Comparison of ENCODE assay signal across 9 mouse cellular contexts in the genomic region with DNA sequence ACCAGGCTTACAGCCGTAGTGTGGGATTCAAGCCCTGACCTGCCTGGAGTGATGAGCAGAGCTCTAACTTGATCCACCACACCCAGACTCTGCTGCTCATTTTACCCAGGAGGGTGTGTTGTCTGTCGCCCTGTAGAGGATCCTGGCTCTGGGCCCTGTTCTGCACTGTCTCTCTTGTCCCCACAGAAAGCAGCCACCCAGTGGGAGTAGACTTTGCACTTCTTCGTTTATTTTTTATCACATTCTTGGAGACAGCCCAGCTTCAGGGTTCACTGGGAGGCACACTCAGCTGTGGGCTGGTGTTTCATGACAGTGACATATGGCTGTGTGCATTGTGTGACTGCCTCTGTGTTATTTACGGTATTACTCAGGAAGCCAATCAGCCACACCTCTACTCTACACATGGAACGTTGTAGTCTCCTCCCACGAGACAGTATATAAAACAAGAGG. TPM values are rescaled to one million over a fixed set of nuclear protein-coding genes. Genes with fewer than 3 reads are reported as not detected.
DNase-seq lines count a peak whose midpoint lies in the region; ATAC-seq lines count a peak whose summit lies in the region.
"Had no signal": no experiment of that assay in that cellular context is flagged by ENCODE, and none has a peak within 500 bp of the region (broad histone marks: within the 10 kb centered on the region; RNA-seq: fewer than 3 reads in every experiment).

No protein-coding gene starts in this region.

- H3K27ac ChIP-seq in heart, embryonic 11.5 days (ENCODE audit: low read depth, low read length): peak overlapping the region; percentile 22; the same call in 1 of the 2 replicates
- H3K27ac ChIP-seq in embryonic facial prominence, embryonic 12.5 days: peak overlapping the region; percentile 70
- peak overlapping the region; percentile 60 for H3K27ac ChIP-seq in kidney, embryonic 16.5 days (ENCODE audit: low read length)

- no peak for DNase-seq in heart, adult 8-10 months (ENCODE audit: low spot score)
- DNase-seq in lung, adult 18-20 months: peak; percentile 72 to 80
- DNase-seq in yolk sac, embryonic 10.5 days (ENCODE audit: low spot score): peak; percentile 36
- no peak for DNase-seq in MN1 (ENCODE audit: low spot score)
- DNase-seq in gastrocnemius, postnatal 10 days: no peak

- no peak for ATAC-seq in heart, embryonic 11.5 days (replicated peaks; ENCODE audit: insufficient number of reproducible peaks, low FRiP score, low TSS enrichment)
- peak; percentile 14; the same call in 1 of the 2 replicates for ATAC-seq in embryonic facial prominence, embryonic 12.5 days (ENCODE audit: insufficient number of reproducible peaks, insufficient read depth, low FRiP score, low TSS enrichment)
- peak; percentile 87 for ATAC-seq in kidney, embryonic 16.5 days (ENCODE audit: low FRiP score, low TSS enrichment)

- no peaks in the 10 kb centered on the region for H3K9me3 ChIP-seq in heart, embryonic 11.5 days (replicated peaks; ENCODE audit: control insufficient read depth, low read length)
- no peaks in the 10 kb centered on the region for H3K9me3 ChIP-seq in embryonic facial prominence, embryonic 12.5 days
- no peaks in the 10 kb centered on the region for H3K9me3 ChIP-seq in kidney, embryonic 16.5 days (ENCODE audit: low read length)

- no peak overlapping the region for H3K9ac ChIP-seq in heart, embryonic 11.5 days (ENCODE audit: low read depth, low read length)
- H3K9ac ChIP-seq in embryonic facial prominence, embryonic 12.5 days: no peak overlapping the region
- no peak overlapping the region for H3K9ac ChIP-seq in kidney, embryonic 16.5 days (replicated peaks; ENCODE audit: low read length)

- H3K27me3 ChIP-seq in heart, embryonic 11.5 days (ENCODE audit: control insufficient read depth, insufficient read depth, low read length): no peaks in the 10 kb centered on the region
- no peaks in the 10 kb centered on the region for H3K27me3 ChIP-seq in embryonic facial prominence, embryonic 12.5 days
- H3K27me3 ChIP-seq in kidney, embryonic 16.5 days (ENCODE audit: insufficient read depth, low read length): no peaks in the 10 kb centered on the region
- H3K27me3 ChIP-seq: CH12.LX had no signal

- peaks cover 19% of the 10 kb centered on the region for H3K4me1 ChIP-seq in heart, embryonic 11.5 days (ENCODE audit: control insufficient read depth, insufficient read depth, low read length)
- H3K4me1 ChIP-seq in embryonic facial prominence, embryonic 12.5 days: peaks cover 26% of the 10 kb centered on the region
- H3K4me1 ChIP-seq in kidney, embryonic 16.5 days (ENCODE audit: insufficient read depth, low read length): peaks cover 23% of the 10 kb centered on the region

- peak overlapping the region; percentile 4; the same call in 1 of the 2 replicates for H3K4me2 ChIP-seq in heart, embryonic 11.5 days
- no peak overlapping the region for H3K4me2 ChIP-seq in embryonic facial prominence, embryonic 12.5 days (replicated peaks)
- peak overlapping the region; percentile 0; the same call in 1 of the 2 replicates for H3K4me2 ChIP-seq in kidney, embryonic 16.5 days (replicated peaks; ENCODE audit: low read depth, low read length)

- no peak overlapping the region for H3K4me3 ChIP-seq in heart, embryonic 11.5 days (ENCODE audit: low read depth, low read length)
- no peak overlapping the region for H3K4me3 ChIP-seq in embryonic facial prominence, embryonic 12.5 days
- H3K4me3 ChIP-seq in kidney, embryonic 16.5 days (ENCODE audit: low read length): no peak overlapping the region

- 25% methylated on average over 6 of the region's 6 CpGs for WGBS in heart, embryonic 11.5 days (ENCODE audit: insufficient replicate concordance)
- 55% methylated on average over 6 of the region's 6 CpGs for WGBS in embryonic facial prominence, embryonic 12.5 days
- WGBS in kidney, embryonic 16.5 days: 11% methylated on average over 6 of the region's 6 CpGs

- H3K36me3 ChIP-seq in heart, embryonic 11.5 days (ENCODE audit: control insufficient read depth, insufficient read depth, low read length): no peaks in the 10 kb centered on the region
- H3K36me3 ChIP-seq in embryonic facial prominence, embryonic 12.5 days: no peaks in the 10 kb centered on the region
- H3K36me3 ChIP-seq in kidney, embryonic 16.5 days (ENCODE audit: insufficient read depth, low read length): no peaks in the 10 kb centered on the region

RNA-seq across cellular contexts. Expression of gene Rab27a, which starts 23.6 kb away (rescaled TPM):
- polyA plus RNA-seq in heart, embryonic 11.5 days (2014; fragmentation: Nextera tagmentation; extraction: Ambion mirVana): 1.6 and 2.0 TPM in 2 replicates
- 1 to 10 TPM; 4.3 to 7.0 (median 5.1) TPM for total RNA-seq in heart, adult 8-10 months (2022)
- 6.8 and 8.9 TPM in 2 replicates for polyA plus RNA-seq in embryonic facial prominence, embryonic 12.5 days (2016; fragmentation: Nextera tagmentation; extraction: Ambion mirVana)
- 6.0 and 6.6 TPM in 2 replicates for polyA plus RNA-seq in kidney, embryonic 16.5 days (2015; fragmentation: Nextera tagmentation; extraction: Ambion mirVana)
- total RNA-seq in gastrocnemius, postnatal 10 days (2021): 1 to 10 TPM; 2.1 to 2.9 TPM

RNA-seq across cellular contexts. Expression of gene Pigb, which starts 28.1 kb away (rescaled TPM):
- 10.7 and 11.3 TPM in 2 replicates for polyA plus RNA-seq in heart, embryonic 11.5 days (2014; fragmentation: Nextera tagmentation; extraction: Ambion mirVana)
- 1 to 10 TPM; 1.9 to 3.3 (median 2.6) TPM for total RNA-seq in heart, adult 8-10 months (2022)
- polyA plus RNA-seq in embryonic facial prominence, embryonic 12.5 days (2016; fragmentation: Nextera tagmentation; extraction: Ambion mirVana): 13.5 and 14.7 TPM in 2 replicates
- 15.4 and 19.9 TPM in 2 replicates for polyA plus RNA-seq in kidney, embryonic 16.5 days (2015; fragmentation: Nextera tagmentation; extraction: Ambion mirVana)
- total RNA-seq in gastrocnemius, postnatal 10 days (2021): 1 to 10 TPM; 4.4 to 5.3 TPM

RNA-seq across cellular contexts. Expression of gene Khdc3, which starts 33.4 kb away (rescaled TPM):
- not detected in 2 replicates for polyA plus RNA-seq in heart, embryonic 11.5 days (2014; fragmentation: Nextera tagmentation; extraction: Ambion mirVana)
- not detected for total RNA-seq in heart, adult 8-10 months (2022)
- 0.20 TPM in 1 of 2 replicates, not detected in the other for polyA plus RNA-seq in embryonic facial prominence, embryonic 12.5 days (2016; fragmentation: Nextera tagmentation; extraction: Ambion mirVana)
- polyA plus RNA-seq in kidney, embryonic 16.5 days (2015; fragmentation: Nextera tagmentation; extraction: Ambion mirVana): not detected in 2 replicates
- total RNA-seq in gastrocnemius, postnatal 10 days (2021): not detected

RNA-seq across cellular contexts. Expression of gene Gm20509, which starts 34.0 kb away (rescaled TPM):
- not detected in 2 replicates for polyA plus RNA-seq in heart, embryonic 11.5 days (2014; fragmentation: Nextera tagmentation; extraction: Ambion mirVana)
- not detected for total RNA-seq in heart, adult 8-10 months (2022)
- not detected in 2 replicates for polyA plus RNA-seq in embryonic facial prominence, embryonic 12.5 days (2016; fragmentation: Nextera tagmentation; extraction: Ambion mirVana)
- polyA plus RNA-seq in kidney, embryonic 16.5 days (2015; fragmentation: Nextera tagmentation; extraction: Ambion mirVana): not detected in 2 replicates
- total RNA-seq in gastrocnemius, postnatal 10 days (2021): not detected
- total RNA-seq: CH12.LX had no signal

RNA-seq across cellular contexts. Expression of gene Rsl24d1, which starts 45.0 kb away (rescaled TPM):
- polyA plus RNA-seq in heart, embryonic 11.5 days (2014; fragmentation: Nextera tagmentation; extraction: Ambion mirVana): 102 and 110 TPM in 2 replicates
- total RNA-seq in heart, adult 8-10 months (2022): 10 to 100 TPM; 47.4 to 55.9 (median 49.5) TPM
- polyA plus RNA-seq in embryonic facial prominence, embryonic 12.5 days (2016; fragmentation: Nextera tagmentation; extraction: Ambion mirVana): 140 and 143 TPM in 2 replicates
- 109 and 110 TPM in 2 replicates for polyA plus RNA-seq in kidney, embryonic 16.5 days (2015; fragmentation: Nextera tagmentation; extraction: Ambion mirVana)
- 10 to 100 TPM; 42.0 to 43.2 TPM for total RNA-seq in gastrocnemius, postnatal 10 days (2021)

Comparison
In these comparisons a context has a peak if more than half of its experiments do, and no peak if none do; other contexts are left out.
1. DNase-seq: peak in lung, adult 18-20 months (2 of 2) and yolk sac, embryonic 10.5 days (single experiment); none in heart, adult 8-10 months (single experiment), MN1 (single experiment) and gastrocnemius, postnatal 10 days (single experiment).
2. Peak in every context shown above with its lines, with median percentiles within 50 percentile points of each other: H3K27ac ChIP-seq.